Mouse (Mus musculus): ENCODE data around the gene Cyb5rl. TPM values are rescaled to one million over a fixed set of nuclear protein-coding genes. Genes with fewer than 3 reads are reported as not detected.

Gene Cyb5rl
- total RNA-seq, 2 experiments from 2014 or later: 11.0 to 12.4 TPM

Other genes starting within 250 kb of the Cyb5rl start
- 100 to 1,000 TPM; 106 to 119 TPM for gene Ssbp3, start 156.3 kb upstream of the Cyb5rl start, total RNA-seq (2021)
- 10 to 100 TPM; 66.5 to 69.1 TPM for gene Mrpl37, start 120 bp upstream of the Cyb5rl start, total RNA-seq (2021)
- gene Cdcp2, start 29.9 kb downstream of the Cyb5rl start, total RNA-seq (2021): not detected
- 100 to 1,000 TPM; 187 to 193 TPM for gene Tmem59, start 111.4 kb downstream of the Cyb5rl start, total RNA-seq (2021)
- gene Tceanc2, start 112.1 kb downstream of the Cyb5rl start, total RNA-seq (2021): 10 to 100 TPM; 19.6 to 21.1 TPM
- under 1 TPM in 1 of 2 experiments, not detected in 1; 0.41 TPM for gene Ldlrad1, start 142.2 kb downstream of the Cyb5rl start, total RNA-seq (2021)
- 10 to 100 TPM; 38.5 to 42.3 TPM for gene Lrrc42, start 186.5 kb downstream of the Cyb5rl start, total RNA-seq (2021)
- gene Hspb11, start 186.6 kb downstream of the Cyb5rl start, total RNA-seq (2021): 10 to 100 TPM; 19.3 to 21.3 TPM
- not detected for gene Dio1, start 240.2 kb downstream of the Cyb5rl start, total RNA-seq (2021)
- 10 to 100 TPM; 49.9 to 53.6 TPM for gene Yipf1, start 247.4 kb downstream of the Cyb5rl start, total RNA-seq (2021)

Measured in layer of hippocampus, postnatal 14 days (tissue).